Mouse (Mus musculus) adrenal gland, postnatal 25 days (tissue): Measurements from ENCODE around the gene Gm49325. TPM values are rescaled to one million over a fixed set of nuclear protein-coding genes. Genes with fewer than 3 reads are reported as not detected.

Experiments used
- DNase-seq: peaks from one replicate; pipeline ENCODE4 v3.0.0; 2021; ENCODE audit warnings: mixed read lengths
- total RNA-seq: library from RNA; stranded (reverse); gene quantifications from 2 replicates; pipeline ENCODE4 v1.2.3, GENCODE M21; 2021

Gene Gm49325
- total RNA-seq, 1 experiment from 2014 or later, result 20.9 TPM

- no peak for DNase-seq
Observed at GRCm38 (mm10) chr10:77589117-77589516, 16.9 kb upstream of the Gm49325 start.

GRCm38 (mm10) chr10:77589749-77590148 lies 16.2 kb upstream of the Gm49325 start:
- DNase-seq, result no peak

DNA sequence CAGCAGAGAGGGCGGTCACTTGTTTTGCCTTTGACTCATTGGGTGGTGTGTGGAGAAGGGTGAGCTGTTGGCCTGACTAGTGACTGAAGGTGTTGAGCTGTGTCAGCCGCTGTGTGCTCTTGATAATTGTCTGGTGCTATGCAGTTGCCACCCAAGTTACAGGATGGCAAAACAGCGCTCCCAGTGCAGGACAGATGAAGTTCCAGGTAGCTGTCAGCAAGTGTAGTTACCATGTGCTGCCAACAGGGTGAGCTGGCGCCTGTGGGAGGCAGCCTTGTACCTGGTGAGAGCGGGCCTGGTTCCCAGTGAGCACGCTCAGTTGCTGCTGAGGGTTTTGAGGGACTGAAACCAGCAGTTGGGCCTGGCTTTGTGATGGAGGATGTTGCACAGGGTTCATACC lies 15.2 kb upstream of the Gm49325 start:
- DNase-seq, result peak; percentile 50

GRCm38 (mm10) chr10:77591546-77591945 lies 14.5 kb upstream of the Gm49325 start:
- no peak for DNase-seq

DNA sequence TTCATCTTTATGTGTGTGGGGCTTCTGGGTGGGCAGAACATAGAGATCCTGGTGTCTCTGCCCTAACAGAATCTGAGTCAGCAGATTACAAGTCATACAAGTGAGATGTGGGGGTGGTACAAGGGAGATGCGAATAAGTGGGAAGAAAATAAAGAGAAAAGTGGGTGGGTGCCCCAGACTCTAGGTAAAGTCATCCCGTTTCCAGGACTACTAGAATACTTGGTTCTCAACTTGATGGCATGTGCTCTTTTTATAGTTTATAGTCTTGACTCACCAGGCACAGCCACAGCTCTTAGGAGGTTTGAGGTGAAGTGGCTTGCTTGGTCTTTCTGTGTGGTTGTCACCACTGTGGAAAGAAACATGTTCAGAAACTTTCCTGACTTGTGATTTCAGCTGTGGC lies 9.9 kb upstream of the Gm49325 start:
- DNase-seq, result no peak

DNA sequence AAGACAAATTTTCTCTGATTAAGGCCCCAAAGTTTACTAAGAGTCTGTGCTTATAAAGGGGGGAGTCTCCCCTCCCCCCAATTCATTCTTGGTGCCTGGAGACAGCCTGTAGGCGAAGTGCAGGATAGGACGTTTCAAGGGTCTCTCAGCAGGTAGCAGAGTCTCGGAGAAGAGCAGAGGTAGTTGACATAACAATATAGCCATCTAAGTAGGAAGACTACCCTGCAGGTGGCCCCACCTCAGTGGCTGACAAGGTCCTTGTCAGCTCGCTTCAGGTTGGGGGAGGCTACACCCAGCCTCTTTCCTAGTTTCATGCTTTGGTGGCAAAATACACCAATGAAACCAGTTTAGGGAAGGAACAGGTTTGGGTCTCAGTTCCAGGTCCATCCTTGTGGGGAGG lies 3.0 kb upstream of the Gm49325 start:
- DNase-seq, result no peak

- no peak for DNase-seq
Observed at GRCm38 (mm10) chr10:77604111-77604510, 1.9 kb upstream of the Gm49325 start.

DNA sequence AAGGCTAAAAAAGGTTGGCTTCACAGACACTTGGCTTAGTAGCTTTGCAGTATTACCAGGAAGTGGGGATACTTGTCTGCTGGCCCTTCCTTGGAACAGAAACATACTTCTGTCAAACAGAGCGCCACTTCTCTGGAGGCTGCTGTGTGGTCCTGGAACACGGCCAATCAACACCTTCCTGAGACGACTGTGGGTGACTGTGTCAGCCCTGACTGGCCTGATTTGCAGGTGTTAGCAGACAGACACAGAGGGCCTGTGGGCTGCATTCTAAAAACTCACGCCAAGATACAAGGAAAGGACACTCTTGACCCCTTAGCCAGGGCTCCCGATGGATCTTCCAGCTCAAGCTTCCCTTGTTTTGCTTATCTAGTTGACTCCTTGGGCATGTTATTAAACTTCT lies 1.0 kb upstream of the Gm49325 start:
- no peak for DNase-seq

DNA sequence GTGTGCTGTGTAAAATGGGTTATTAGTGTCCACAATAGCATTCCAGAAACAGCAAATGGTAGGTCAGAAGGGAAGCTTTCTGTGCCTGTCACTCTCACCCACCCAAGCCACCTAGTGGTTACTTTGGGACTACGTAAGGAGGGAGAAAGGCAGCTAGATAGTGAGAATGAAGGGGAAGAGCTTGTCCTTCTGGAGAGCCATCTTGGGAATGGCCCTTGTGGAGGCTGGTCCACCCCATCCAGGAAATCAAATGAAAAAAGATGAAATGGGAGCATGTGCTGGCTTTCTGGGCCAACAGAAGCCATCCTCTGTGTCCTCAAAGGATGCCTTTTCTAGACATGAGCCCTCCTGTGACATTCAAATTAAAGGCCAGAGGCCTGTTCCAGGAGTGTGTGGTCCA lies 629 bp upstream of the Gm49325 start:
- DNase-seq, result no peak

DNA sequence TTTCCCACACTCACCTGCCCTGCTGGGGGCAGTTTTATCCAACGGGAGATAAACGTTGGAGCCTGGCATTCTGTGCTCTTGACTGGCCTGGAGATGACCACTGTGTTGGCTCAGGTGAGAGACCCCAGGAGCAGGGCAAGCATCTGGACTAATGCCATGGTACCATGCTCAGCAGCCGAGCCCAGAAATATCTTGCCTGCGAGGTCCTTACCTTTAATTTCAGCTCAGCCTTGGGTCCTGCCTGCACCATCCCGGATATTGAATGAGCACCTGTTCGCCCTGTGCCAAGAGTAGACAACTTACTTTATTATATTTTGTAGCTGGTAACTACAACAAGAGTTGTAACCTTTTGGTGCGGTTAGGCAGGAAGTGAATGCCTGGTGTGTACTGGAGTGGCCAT lies 858 bp downstream of the Gm49325 start:
- no peak for DNase-seq

DNA sequence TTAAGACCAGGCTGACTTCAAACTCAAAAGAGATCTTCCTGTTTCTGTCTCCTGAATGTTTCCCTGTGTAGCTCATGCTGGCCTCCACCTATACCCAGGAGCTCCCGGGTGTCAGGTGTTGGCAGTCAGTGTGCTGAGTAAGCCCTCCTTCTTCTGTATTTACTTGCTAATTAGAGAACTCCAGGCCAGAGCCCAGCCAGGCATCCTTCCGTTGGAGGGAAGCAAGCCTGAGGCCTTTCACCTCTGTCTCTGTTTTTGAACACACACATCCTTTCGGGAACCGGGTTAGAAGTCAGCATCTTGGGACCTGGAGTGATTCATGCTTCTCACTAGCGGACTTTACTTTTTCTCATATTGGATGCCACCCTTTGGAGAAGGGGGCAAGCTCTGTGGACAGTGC lies 1.4 kb downstream of the Gm49325 start:
- no peak for DNase-seq

GRCm38 (mm10) chr10:77608589-77608988 lies 2.6 kb downstream of the Gm49325 start:
- no peak for DNase-seq

GRCm38 (mm10) chr10:77610221-77610961 lies 4.4 kb downstream of the Gm49325 start:
- no peak for DNase-seq

DNA sequence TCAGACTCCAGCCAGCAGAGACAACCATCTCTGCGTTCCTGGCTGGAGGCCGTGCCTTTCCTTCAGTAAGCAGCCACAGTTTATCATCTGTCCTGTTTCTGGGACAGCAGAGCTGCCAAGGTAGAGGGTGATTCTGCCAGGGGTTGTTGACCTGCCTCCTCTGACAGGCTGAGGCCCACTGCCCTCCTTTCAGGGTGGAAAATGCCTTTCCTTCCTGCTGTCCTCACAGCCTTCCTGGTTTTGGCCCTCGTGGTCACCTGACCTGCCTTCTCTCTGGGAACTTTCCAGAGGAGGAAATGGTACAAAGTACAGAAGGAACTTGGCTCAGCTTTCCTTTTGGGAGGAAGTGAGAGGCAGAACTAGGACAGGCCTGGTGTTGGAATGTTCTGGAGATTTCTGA lies 7.4 kb downstream of the Gm49325 start:
- DNase-seq, result peak; percentile 28

DNA sequence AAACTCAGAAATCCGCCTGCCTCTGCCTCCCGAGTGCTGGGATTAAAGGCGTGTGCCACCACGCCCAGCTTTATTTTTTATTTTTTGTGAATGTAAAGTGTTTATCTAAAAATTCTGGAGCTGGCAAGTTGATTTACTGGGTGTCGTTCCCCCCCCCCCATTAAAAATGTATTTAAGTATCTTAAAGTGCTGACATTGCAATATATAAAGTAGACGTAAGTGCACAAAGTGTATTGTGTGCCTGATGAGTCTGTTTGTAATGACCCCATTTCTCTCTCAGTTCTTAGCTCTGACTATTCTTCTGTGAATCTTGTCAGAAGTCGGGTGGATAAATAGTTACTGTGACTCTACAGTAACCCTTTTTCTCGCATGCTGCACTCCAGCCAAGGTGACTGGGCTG lies 9.7 kb downstream of the Gm49325 start:
- no peak for DNase-seq

- DNase-seq, result no peak
Observed at GRCm38 (mm10) chr10:77616166-77616565, 10.2 kb downstream of the Gm49325 start.

- DNase-seq, result no peak
Observed at GRCm38 (mm10) chr10:77616926-77617325, 10.9 kb downstream of the Gm49325 start.

DNA sequence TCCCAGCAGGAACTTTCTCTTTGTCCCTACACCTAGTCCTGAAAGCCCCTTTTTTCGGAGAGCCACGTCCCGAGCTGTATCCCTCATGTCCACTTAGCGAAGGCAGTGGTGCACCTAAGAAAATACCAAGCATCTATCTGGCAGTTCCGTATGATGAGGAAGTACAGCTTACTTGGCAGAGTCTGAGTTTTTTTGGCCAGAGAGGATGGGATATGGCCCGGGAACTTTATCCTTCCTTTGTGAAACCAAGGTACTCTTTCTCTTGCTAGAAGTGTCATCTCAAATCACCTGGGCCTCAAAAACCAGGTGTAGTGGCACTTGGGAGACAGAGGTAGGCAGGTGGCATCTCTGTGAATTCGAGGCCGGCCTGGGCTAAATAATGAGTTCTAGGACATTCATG lies 15.5 kb downstream of the Gm49325 start:
- no peak for DNase-seq

- DNase-seq, result peak; percentile 96
Observed at GRCm38 (mm10) chr10:77622055-77622988, 16.3 kb downstream of the Gm49325 start, which contains the start of gene Ube2g2. Gene Ube2g2, plus strand, starts transcription at chr10:77622275.

GRCm38 (mm10) chr10:77623069-77623492 lies 17.1 kb downstream of the Gm49325 start:
- DNase-seq, result no peak

GRCm38 (mm10) chr10:77623639-77624400 lies 17.8 kb downstream of the Gm49325 start:
- DNase-seq, result no peak

GRCm38 (mm10) chr10:77624570-77624995 lies 18.6 kb downstream of the Gm49325 start:
- no peak for DNase-seq

DNA sequence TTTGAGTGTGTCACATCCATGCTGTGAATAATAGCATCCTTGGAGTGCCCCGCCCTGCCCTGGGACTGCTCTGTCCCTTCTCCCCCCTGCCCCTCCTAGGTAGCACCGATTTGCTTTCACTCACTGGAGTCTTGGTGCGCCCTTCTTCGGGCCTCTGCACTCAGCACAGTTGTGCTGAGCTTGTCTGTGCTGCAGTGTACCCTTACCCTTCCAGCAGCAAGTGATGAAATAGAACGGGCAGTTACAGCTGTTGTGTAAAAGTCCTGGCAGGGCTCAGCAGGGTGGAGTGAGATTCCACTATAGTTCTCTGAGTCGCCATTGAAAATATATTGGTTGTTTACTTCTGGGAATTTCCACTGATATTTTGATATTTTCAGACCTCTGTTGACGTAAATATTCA lies 20.0 kb downstream of the Gm49325 start:
- DNase-seq, result no peak
